Mouse (Mus musculus) fat pad, adult 2 months (tissue): ENCODE results near the gene Klhl29.

Source experiments
- DNase-seq: peaks from one replicate; pipeline ENCODE4 v3.0.0-alpha.2; 2011; ENCODE audit warnings: low read depth, low spot score; ENCODE audit errors: extremely low read depth

Klhl29 gene

GRCm38 (mm10) chr12:5070131-5070530 lies 305.4 kb downstream of the Klhl29 start:
- no peak for DNase-seq

- no peak for DNase-seq
Observed at GRCm38 (mm10) chr12:5067590-5067989, 307.9 kb downstream of the Klhl29 start.

GRCm38 (mm10) chr12:5048104-5048503 lies 327.4 kb downstream of the Klhl29 start:
- no peak for DNase-seq

- DNase-seq = no peak
Observed at GRCm38 (mm10) chr12:5044141-5044540, 331.3 kb downstream of the Klhl29 start.

- no peak for DNase-seq
Observed at GRCm38 (mm10) chr12:5038008-5038407, 337.5 kb downstream of the Klhl29 start.

GRCm38 (mm10) chr12:5029035-5029434 lies 346.4 kb downstream of the Klhl29 start:
- DNase-seq = no peak
